Mouse (Mus musculus) stomach, embryonic 14.5 days (tissue): ENCODE results near the gene Kpna4. TPM values are rescaled to one million over a fixed set of nuclear protein-coding genes. Genes with fewer than 3 reads are reported as not detected.

ENCODE experiments used
- ATAC-seq: fragments of 200-750 bp; cut with Nextera tagmentation; 2 replicates; pipeline ENCODE4 v1.8.0; 2017; ENCODE audit warnings: low read depth, moderate TSS enrichment; ENCODE audit not compliant: insufficient number of reproducible peaks, insufficient read depth, low FRiP score
- H3K27ac ChIP-seq: fragments of 300-500 bp; sonication (generic); 2 replicates; pipeline ENCODE4 v1.5.1; 2014; ENCODE audit warnings: mild to moderate bottlenecking, low read length, moderate library complexity, mixed read lengths
- H3K27me3 ChIP-seq: fragments of 300-500 bp; sonication (generic); 2 replicates; pipeline ENCODE4 v1.6.1; 2014; ENCODE audit warnings: low read length, control low read depth, mixed read lengths; ENCODE audit not compliant: control insufficient read depth, insufficient read depth
- H3K36me3 ChIP-seq: fragments of 300-500 bp; sonication (generic); 2 replicates; pipeline ENCODE4 v1.6.1; 2014; ENCODE audit warnings: mild to moderate bottlenecking, control low read depth, low read length, moderate library complexity, mixed read lengths; ENCODE audit not compliant: control insufficient read depth, insufficient read depth
- H3K4me1 ChIP-seq: fragments of 300-500 bp; sonication (generic); 2 replicates; pipeline ENCODE4 v1.6.1; 2014; ENCODE audit warnings: low read length, control low read depth, mixed read lengths; ENCODE audit not compliant: control insufficient read depth, insufficient read depth
- H3K4me2 ChIP-seq: fragments of 300-500 bp; sonication (generic); replicated peaks from 2 replicates; pipeline ENCODE4 v1.6.1; 2014; ENCODE audit warnings: low read depth, low read length, control low read depth
- H3K4me3 ChIP-seq: fragments of 300-500 bp; sonication (generic); 2 replicates; pipeline ENCODE4 v1.5.1; 2014; ENCODE audit warnings: low read depth, low read length, control low read depth
- H3K9ac ChIP-seq: fragments of 300-500 bp; sonication (generic); replicated peaks from 2 replicates; pipeline ENCODE4 v1.6.1; 2014; ENCODE audit warnings: low read depth, mild to moderate bottlenecking, control low read depth, low read length, moderate library complexity, mixed read lengths
- H3K9me3 ChIP-seq: fragments of 300-500 bp; sonication (generic); 2 replicates; pipeline ENCODE4 v1.6.1; 2016; ENCODE audit warnings: low read depth, low read length, control low read depth; ENCODE audit not compliant: control insufficient read depth
- WGBS: fragments of 180-500 bp; shearing (Covaris S2); extraction: QIAGEN DNeasy Blood & Tissue Kit; methylation state at CpG from one replicate; pipeline ENCODE4 v1.1.7; 2014; 5-methylcytosine and 5-hydroxymethylcytosine counted together
- polyA plus RNA-seq: library from polyadenylated mRNA; unstranded; fragments of >200 nt; fragmentation: Nextera tagmentation; extraction: Ambion mirVana; gene quantifications from 2 replicates; pipeline ENCODE4 v1.2.1, GENCODE M21; 2014

Kpna4 gene
- polyA plus RNA-seq, 1 experiment from 2014 or later: 33.6 TPM

- no peak for ATAC-seq
- Histone ChIP-seq H3K4me1 (peaks cover 13% of the 10 kb centered on the region), H3K9ac (peak overlapping the region; percentile 90), H3K36me3 (no peaks in the 10 kb centered on the region; the same call in none of the 2 replicates), H3K27ac (peak overlapping the region; percentile 90), H3K4me3 (peak overlapping the region; percentile 92), H3K27me3 (no peaks in the 10 kb centered on the region), H3K4me2 (peak overlapping the region; percentile 80), H3K9me3 (no peaks in the 10 kb centered on the region)
- WGBS: 5% methylated on average over 9 of the region's 9 CpGs
Observed at GRCm38 (mm10) chr3:69045400-69045703, 81.6 kb downstream of the Kpna4 start.

GRCm38 (mm10) chr3:69044645-69045399 is 82.1 kb downstream of the Kpna4 start, which contains the start of gene Trim59:
Gene Trim59 (minus strand): TSS chr3:69044755.
- Histone ChIP-seq H3K27ac (peak within 1 kb of the TSS; percentile 90), H3K4me1 (peaks cover 13% of the 10 kb centered on the region), H3K36me3 (peaks cover 4% of the 10 kb centered on the region), H3K27me3 (no peaks in the 10 kb centered on the region), H3K4me2 (peak within 1 kb of the TSS; percentile 80), H3K9ac (peak within 1 kb of the TSS; percentile 90), H3K9me3 (no peaks in the 10 kb centered on the region; the same call in 1 of the 2 replicates), H3K4me3 (peak within 1 kb of the TSS; percentile 92)
- ATAC-seq: peak; percentile 94
- WGBS: under 1% methylated on average over 70 of the region's 80 CpGs

- H3K27me3 ChIP-seq: no peaks in the 10 kb centered on the region
- peak overlapping the region; percentile 90 for H3K27ac ChIP-seq
- H3K4me1 ChIP-seq: peaks cover 13% of the 10 kb centered on the region
- peak; percentile 51 for ATAC-seq
- peak overlapping the region; percentile 92 for H3K4me3 ChIP-seq
- peaks cover 4% of the 10 kb centered on the region for H3K36me3 ChIP-seq
- H3K9me3 ChIP-seq: no peaks in the 10 kb centered on the region; the same call in 1 of the 2 replicates
- H3K4me2 ChIP-seq: peak overlapping the region; percentile 57
- peak overlapping the region; percentile 90 for H3K9ac ChIP-seq
- WGBS: under 1% methylated on average over 41 of the region's 42 CpGs
Observed at GRCm38 (mm10) chr3:69044167-69044591, 82.7 kb downstream of the Kpna4 start.

- no peak for ATAC-seq
- WGBS: 78% methylated on average over 5 of the region's 5 CpGs
- Histone ChIP-seq H3K9me3 (no peaks in the 10 kb centered on the region; the same call in 1 of the 2 replicates), H3K27ac (no peak overlapping the region), H3K4me2 (no peak overlapping the region), H3K9ac (no peak overlapping the region), H3K4me1 (peaks cover 13% of the 10 kb centered on the region), H3K27me3 (no peaks in the 10 kb centered on the region), H3K4me3 (no peak overlapping the region), H3K36me3 (peaks cover 12% of the 10 kb centered on the region)
Observed at GRCm38 (mm10) chr3:69041298-69041697, 85.6 kb downstream of the Kpna4 start.

- no peaks in the 10 kb centered on the region; the same call in 1 of the 2 replicates for H3K9me3 ChIP-seq
- WGBS: 92% methylated on average over 2 of the region's 2 CpGs
- ATAC-seq: no peak
- peaks cover 6% of the 10 kb centered on the region; the same call in 1 of the 2 replicates for H3K4me1 ChIP-seq
- H3K27ac ChIP-seq: no peak overlapping the region
- H3K4me2 ChIP-seq: no peak overlapping the region
- no peaks in the 10 kb centered on the region for H3K27me3 ChIP-seq
- peaks cover 18% of the 10 kb centered on the region for H3K36me3 ChIP-seq
- no peak overlapping the region for H3K9ac ChIP-seq
- no peak overlapping the region for H3K4me3 ChIP-seq
Observed at GRCm38 (mm10) chr3:69040105-69040504, 86.8 kb downstream of the Kpna4 start.

- H3K27ac ChIP-seq: no peak overlapping the region
- no peaks in the 10 kb centered on the region for H3K9me3 ChIP-seq
- H3K4me3 ChIP-seq: no peak overlapping the region
- H3K9ac ChIP-seq: no peak overlapping the region
- H3K4me2 ChIP-seq: no peak overlapping the region
- peaks cover 68% of the 10 kb centered on the region for H3K36me3 ChIP-seq
- H3K27me3 ChIP-seq: no peaks in the 10 kb centered on the region
- no peaks in the 10 kb centered on the region for H3K4me1 ChIP-seq
- no peak for ATAC-seq
- 87% methylated on average over 1 of the region's 1 CpGs for WGBS
Observed at GRCm38 (mm10) chr3:69026133-69026783, 100.7 kb downstream of the Kpna4 start.

- Histone ChIP-seq H3K9me3 (no peaks in the 10 kb centered on the region), H3K4me2 (no peak overlapping the region), H3K27me3 (no peaks in the 10 kb centered on the region), H3K9ac (no peak overlapping the region), H3K36me3 (peaks cover 61% of the 10 kb centered on the region), H3K27ac (no peak overlapping the region), H3K4me3 (no peak overlapping the region), H3K4me1 (no peaks in the 10 kb centered on the region)
- no peak for ATAC-seq
Observed at GRCm38 (mm10) chr3:69020764-69021163, 106.1 kb downstream of the Kpna4 start.

- no peak overlapping the region for H3K4me2 ChIP-seq
- no peak overlapping the region for H3K4me3 ChIP-seq
- no peak overlapping the region for H3K9ac ChIP-seq
- H3K27me3 ChIP-seq: no peaks in the 10 kb centered on the region
- no peaks in the 10 kb centered on the region for H3K4me1 ChIP-seq
- ATAC-seq: no peak
- 95% methylated on average over 2 of the region's 2 CpGs for WGBS
- peaks cover 56% of the 10 kb centered on the region for H3K36me3 ChIP-seq
- H3K9me3 ChIP-seq: no peaks in the 10 kb centered on the region
- H3K27ac ChIP-seq: no peak overlapping the region
Observed at GRCm38 (mm10) chr3:69020285-69020684, 106.6 kb downstream of the Kpna4 start.
